Mouse (Mus musculus): ENCODE data around the gene Hif1an. TPM values are rescaled to one million over a fixed set of nuclear protein-coding genes. Genes with fewer than 3 reads are reported as not detected.

The Hif1an gene
- total RNA-seq, 4 experiments from 2014 or later, result 30.8 to 37.2 (median 33.1) TPM

DNA sequence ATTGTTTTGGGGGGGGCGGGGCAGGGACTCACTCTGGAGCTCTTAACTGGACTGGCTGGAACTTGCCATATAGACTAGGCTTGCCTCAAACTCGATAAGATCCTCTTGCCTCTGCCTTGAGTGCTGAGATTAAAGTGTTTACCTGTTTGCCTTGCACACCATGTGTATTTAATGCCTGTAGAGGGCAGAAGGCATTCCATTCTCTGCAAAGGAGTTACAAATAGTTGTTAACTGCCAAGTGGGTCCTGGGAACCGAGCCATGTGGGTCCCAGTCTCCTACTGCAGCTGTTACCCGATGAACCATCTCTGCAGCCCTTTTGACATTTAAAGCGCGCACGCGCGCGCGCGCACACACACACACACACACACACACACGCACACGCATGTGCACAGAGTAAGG is 1.4 kb downstream of the Hif1an start:
- no peak for DNase-seq (ENCODE audit: low spot score in 2 of 2)

DNA sequence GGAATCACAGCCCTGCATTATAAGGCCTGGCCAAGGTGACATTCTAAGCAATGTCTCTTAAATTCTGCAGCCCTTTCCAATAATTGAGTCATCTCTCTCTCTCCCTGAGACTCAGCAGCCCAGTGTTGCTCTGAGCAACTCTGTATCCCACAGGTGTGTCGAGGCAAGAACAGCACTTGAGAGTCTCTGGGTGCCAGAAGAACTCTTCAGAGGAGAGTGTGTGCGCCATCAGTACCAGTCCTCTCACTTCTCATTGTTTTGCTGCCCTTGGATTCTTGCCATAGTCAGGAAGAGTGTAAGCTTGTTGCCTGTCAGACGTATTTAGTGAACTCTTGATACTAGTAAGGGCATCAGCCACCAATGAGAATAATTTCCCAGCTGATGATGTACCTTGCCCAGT is 5.1 kb downstream of the Hif1an start:
- DNase-seq (ENCODE audit: low spot score in 2 of 2), result no peak

DNA sequence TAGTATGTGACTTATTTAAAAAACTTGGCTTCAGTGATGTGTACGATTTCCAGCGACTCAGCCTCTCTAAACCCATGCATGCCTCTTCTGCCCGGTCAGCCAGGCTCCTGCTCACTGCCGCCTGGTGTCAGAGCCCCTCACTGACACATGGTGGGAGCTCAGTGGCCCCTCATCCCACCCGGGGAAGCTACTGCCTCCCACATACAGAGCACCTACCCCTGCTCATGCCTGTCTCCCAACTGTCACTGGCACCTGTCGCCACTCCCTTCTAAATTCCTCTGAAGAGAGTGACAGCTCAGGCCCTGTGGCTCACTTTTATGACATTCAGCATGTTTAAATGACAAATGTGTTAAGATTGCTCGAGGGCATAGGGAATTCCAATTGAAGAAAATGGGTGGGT is 13.6 kb downstream of the Hif1an start:
- DNase-seq (ENCODE audit: low spot score in 2 of 2), result no peak

DNA sequence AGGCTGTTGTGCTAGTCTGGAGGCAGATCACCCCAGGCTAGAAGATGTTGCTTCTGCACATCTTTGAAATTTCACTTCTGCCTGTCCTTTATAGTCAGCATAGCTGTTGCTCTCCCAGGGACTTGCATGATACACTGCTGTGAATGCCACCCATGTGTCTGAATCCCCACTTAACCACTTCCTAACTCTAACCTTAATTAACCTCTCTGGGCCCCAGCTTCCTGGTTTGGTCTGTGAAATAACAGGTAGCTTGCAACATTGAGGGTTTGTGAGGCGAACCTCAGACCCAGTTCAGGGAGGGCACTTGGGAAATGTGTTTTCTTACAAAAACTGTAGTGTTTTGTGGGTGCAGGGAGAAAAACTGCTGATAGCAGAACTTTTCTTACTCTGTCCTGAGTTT is 15.4 kb downstream of the Hif1an start:
- no peak for DNase-seq (ENCODE audit: low spot score in 2 of 2)

DNA sequence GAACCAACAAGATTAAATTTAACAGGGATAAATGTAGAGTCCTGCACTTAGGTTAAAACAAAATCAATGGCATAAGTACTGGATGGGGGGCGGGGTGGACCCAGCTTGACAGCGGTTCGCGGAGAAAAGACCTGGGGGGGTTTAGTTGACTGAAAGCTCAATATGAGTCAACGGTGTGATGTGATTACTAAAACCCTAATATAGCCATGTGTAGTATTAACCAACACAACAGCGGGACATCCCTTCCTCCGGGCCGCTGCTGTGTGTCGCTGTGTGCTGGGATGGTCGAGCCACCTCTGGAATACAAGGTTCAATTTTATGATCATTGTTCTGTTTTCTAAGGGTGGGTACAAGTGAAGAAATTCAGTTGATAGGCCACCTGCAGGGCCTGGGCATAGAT is 19.5 kb downstream of the Hif1an start:
- DNase-seq (ENCODE audit: low spot score in 2 of 2), result no peak

DNA sequence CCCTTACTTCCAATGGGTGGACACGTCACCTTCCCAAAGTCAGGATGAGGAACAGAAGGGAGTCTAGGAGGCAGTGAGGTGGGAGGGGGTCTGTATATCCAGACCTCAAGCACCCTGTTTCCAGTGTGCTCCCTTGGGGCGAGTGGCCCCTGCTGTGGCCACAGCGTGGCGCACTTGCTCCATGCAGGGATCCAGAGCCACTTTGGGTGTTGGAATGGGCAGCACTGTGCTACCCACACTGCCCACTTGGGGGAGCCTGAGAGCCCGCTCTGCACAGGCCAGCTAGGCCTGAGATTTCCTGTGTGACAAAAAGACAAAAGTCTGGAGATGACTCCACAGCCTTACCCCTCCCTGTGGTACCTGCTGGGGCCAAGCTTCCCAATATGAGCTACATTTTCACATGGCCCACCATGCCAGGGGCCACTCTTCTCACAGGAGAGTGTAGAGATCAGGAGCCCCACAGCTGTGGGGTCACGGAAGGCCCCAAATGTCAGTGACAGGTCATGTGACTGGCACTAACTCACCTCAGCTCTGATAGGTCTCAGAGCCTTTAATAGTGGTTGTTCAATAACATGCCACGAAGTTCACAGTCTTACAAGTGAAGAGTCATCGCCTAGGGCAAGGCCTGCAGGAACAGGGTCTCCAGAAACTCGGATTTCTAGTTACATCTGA is 20.1 kb downstream of the Hif1an start:
- peak; percentile 81 to 95 for DNase-seq (ENCODE audit: low spot score in 2 of 2)

DNA sequence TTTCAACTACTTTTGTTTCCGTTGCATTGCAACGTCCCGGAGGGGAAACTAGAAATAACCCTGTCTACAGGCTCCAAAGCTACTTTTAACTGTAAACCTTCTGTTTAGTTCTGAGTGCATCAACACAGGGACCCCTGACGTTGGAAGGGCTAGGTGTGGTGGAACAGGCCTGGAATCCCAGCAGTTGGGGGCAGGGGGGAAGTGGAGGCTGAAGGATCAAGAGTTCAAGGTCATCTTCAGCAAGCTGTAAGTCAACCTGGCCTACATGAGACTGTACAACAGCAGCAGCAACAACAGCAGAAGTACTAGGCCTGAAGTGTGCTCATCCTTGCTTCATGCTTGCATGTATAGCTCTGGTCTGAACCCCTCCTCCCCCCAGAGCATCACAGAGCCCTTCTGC is 25.4 kb downstream of the Hif1an start:
- no peak for DNase-seq (ENCODE audit: low spot score in 2 of 2)

DNA sequence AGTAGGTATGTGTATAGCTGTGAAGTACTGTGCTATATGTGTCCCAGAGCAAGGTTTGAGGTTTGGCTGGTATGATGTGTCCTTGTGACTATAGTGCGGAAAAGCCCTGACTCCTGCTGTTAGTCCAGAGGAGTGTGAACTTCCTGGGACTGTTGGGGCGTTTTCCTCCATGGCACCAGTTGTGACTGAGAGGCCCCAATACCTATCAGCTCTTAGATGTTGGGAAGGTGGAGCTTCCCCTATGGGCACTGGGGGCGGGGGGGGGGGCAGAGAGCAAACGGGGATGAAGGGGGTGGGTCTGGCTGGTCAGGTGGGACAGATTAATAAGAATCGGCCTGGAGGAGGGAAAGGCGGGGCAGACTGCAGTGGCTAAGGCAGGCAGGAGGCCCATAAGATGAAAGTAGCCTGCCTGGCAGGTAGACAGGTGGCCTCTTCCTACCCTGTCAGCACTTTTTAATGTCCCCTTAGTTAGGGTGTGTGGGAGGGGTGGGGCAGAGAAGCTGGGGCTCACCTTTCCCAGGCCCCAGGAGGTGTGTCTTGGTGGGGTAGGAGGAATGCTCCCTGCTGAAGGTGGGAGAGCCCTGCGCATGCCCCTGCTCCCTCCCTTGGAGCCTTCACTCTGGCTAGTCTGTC is 27.1 kb downstream of the Hif1an start:
- DNase-seq (ENCODE audit: low spot score in 2 of 2), result no peak

DNA sequence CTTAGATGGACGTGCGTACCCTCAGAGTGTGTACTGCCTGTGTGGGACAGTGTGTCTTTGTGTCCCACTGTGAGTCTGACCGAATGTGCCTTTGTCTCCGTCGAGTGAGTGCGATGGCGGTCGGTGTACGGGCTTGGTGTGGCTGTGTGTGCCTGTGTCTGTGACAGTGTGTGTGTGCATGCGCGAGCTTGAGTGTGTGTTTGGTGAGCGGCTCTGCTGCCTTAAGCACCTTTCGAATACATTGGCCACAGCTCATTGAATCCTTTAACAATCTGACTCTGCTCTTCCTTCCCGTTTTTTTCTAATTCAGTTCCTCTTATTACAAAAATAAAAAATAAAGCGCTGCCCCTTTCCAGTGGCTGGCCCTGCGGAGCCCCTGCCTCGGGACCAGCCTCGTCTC is 28.3 kb downstream of the Hif1an start:
- no peak for DNase-seq (ENCODE audit: low spot score in 2 of 2)

DNA sequence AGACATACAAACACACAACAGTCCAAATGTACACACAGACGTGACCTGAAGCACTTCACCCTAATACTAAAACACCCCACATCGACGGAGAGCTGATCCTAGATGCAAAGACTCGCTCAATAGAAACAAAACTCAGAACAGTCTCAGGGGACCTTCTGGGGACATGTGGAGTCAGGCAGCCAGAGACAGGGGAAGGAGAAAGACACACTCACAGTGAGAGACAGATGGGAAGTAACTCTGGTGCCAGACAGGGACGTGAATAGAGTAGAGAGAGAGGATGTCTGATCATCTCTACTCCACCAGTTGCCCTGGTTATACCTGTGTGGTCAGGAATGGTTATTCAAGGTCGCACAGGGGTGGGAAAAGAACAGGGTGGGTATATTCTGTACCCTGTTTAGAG is 29.0 kb downstream of the Hif1an start:
- no peak for DNase-seq (ENCODE audit: low spot score in 2 of 2)

DNA sequence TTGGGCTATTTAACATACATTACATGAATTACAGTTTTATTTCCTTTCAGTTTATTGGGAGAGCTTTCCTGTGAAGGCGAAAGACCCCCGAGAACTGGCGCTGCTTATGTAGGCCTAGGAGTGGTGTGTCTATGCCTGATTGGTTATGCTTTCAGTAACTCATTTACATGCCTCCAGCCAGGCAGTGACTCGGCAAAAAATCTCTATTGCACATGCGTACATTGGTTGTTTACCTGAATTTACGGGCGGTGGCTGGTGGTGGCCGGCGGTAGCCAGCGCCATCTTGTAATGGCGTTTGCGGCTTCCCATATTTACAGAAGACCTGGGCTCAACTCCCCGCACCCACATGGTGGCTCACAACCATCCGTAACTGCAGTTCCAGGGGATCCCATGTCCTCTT is 31.5 kb downstream of the Hif1an start:
- no peak for DNase-seq (ENCODE audit: low spot score in 2 of 2)

DNA sequence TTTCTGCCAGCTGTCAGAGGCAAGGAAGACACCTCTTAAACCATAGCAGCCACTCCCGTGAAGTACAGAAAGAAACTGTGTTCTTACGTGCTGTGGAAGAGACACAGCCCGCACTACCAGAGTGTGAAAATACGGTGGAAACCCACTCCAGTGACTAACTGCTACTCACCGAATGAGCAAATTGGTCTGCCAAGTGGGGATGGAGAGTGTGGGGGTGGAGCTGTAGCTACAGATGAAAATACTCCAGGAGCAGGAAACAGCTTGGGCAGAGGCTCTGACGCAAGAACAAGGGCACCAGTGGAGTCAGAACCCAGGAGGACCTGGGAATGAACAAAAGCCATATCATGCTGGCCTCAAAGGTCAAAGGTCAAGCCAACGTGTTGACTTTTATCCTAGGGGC is 55.5 kb downstream of the Hif1an start:
- peak; percentile 38 to 46 for DNase-seq (ENCODE audit: low spot score in 2 of 2)

Other genes starting within 250 kb of the Hif1an start
- gene Scd4, start 229.8 kb upstream of the Hif1an start, total RNA-seq (2022), result 1 to 10 TPM; 2.3 to 3.0 (median 2.7) TPM
- gene Scd1, start 155.0 kb upstream of the Hif1an start, total RNA-seq (2022), result 100 to 1,000 TPM; 131 to 178 (median 143) TPM
- not detected for gene Wnt8b, start 69.4 kb upstream of the Hif1an start, total RNA-seq (2022)
- gene Sec31b, start 17.0 kb upstream of the Hif1an start, total RNA-seq (2022), result under 1 TPM; 0.23 to 0.63 (median 0.33) TPM
- gene Gm20538, start 10.0 kb upstream of the Hif1an start, total RNA-seq (2022), result not detected
- gene Ndufb8, start 7.4 kb upstream of the Hif1an start, total RNA-seq (2022), result 100 to 1,000 TPM; 368 to 426 (median 402) TPM
- gene Pax2, start 193.2 kb downstream of the Hif1an start, total RNA-seq (2022), result under 1 TPM in 2 of 4 experiments, not detected in 2; 0.30 to 0.36 TPM